Mouse (Mus musculus): ENCODE data around the gene Rpa2. TPM values are rescaled to one million over a fixed set of nuclear protein-coding genes. Genes with fewer than 3 reads are reported as not detected.
"Not testable (repeated sequence)": the region's sequence is repeated elsewhere in the genome, so short reads cannot be mapped to it uniquely, and the experiment has no call there.

Rpa2 gene
- polyA plus RNA-seq, 1 experiment from 2014 or later = 182 TPM

- ATAC-seq (ENCODE audit: insufficient number of reproducible peaks, low FRiP score, low TSS enrichment, low read depth) (peak; percentile 79), DNase-seq (ENCODE audit: low spot score) (peak; percentile 88)
- Histone ChIP-seq H3K36me3 (ENCODE audit: control insufficient read depth, insufficient read depth, low read length) (no peaks in the 10 kb centered on the region), H3K9ac (ENCODE audit: low read length) (peak within 1 kb of the TSS; percentile 35), H3K4me1 (ENCODE audit: control insufficient read depth, insufficient read depth, low read length) (no peaks in the 10 kb centered on the region), H3K27me3 (ENCODE audit: control insufficient read depth, insufficient read depth, low read length) (0 out of 2 replicates have a peak, but pooled peaks cover 2% of the 10 kb centered on the region), H3K4me2 (ENCODE audit: low read depth, severe bottlenecking) (peak within 1 kb of the TSS; percentile 70), H3K9me3 (ENCODE audit: control insufficient read depth, low read length) (no peaks in the 10 kb centered on the region), H3K4me3 (ENCODE audit: low read depth, low read length) (peak within 1 kb of the TSS; percentile 26), H3K27ac (replicated peaks; ENCODE audit: low read depth, low read length) (no peak within 1 kb of the TSS)
- WGBS = 1% methylated on average over 22 of the region's 22 CpGs
Observed at GRCm38 (mm10) chr4:132756974-132757373, 11.2 kb upstream of the Rpa2 start, which contains the start of gene Smpdl3b. Gene Smpdl3b (minus strand): TSS chr4:132757252.

- Histone ChIP-seq H3K36me3 (ENCODE audit: control insufficient read depth, insufficient read depth, low read length) (no peaks in the 10 kb centered on the region), H3K9ac (ENCODE audit: low read length) (no peak overlapping the region), H3K27ac (replicated peaks; ENCODE audit: low read depth, low read length) (no peak overlapping the region), H3K4me3 (ENCODE audit: low read depth, low read length) (no peak overlapping the region), H3K4me1 (ENCODE audit: control insufficient read depth, insufficient read depth, low read length) (no peaks in the 10 kb centered on the region), H3K27me3 (ENCODE audit: control insufficient read depth, insufficient read depth, low read length) (0 out of 2 replicates have a peak, but pooled peaks cover 2% of the 10 kb centered on the region), H3K4me2 (ENCODE audit: low read depth, severe bottlenecking) (peak overlapping the region; percentile 70; the same call in 1 of the 2 replicates), H3K9me3 (ENCODE audit: control insufficient read depth, low read length) (no peaks in the 10 kb centered on the region)
- no peak for DNase-seq (ENCODE audit: low spot score)
- no peak for ATAC-seq (ENCODE audit: insufficient number of reproducible peaks, low FRiP score, low TSS enrichment, low read depth)
- 84% methylated on average over 7 of the region's 7 CpGs for WGBS
Observed at GRCm38 (mm10) chr4:132757633-132758351, 10.3 kb upstream of the Rpa2 start.

GRCm38 (mm10) chr4:132760296-132760695, 7.8 kb upstream of the Rpa2 start:
- no peak for DNase-seq (ENCODE audit: low spot score)
- H3K9ac ChIP-seq (ENCODE audit: low read length) = no peak overlapping the region
- no peak overlapping the region for H3K27ac ChIP-seq (replicated peaks; ENCODE audit: low read depth, low read length)
- no peaks in the 10 kb centered on the region for H3K36me3 ChIP-seq (ENCODE audit: control insufficient read depth, insufficient read depth, low read length)
- no peak for ATAC-seq (ENCODE audit: insufficient number of reproducible peaks, low FRiP score, low TSS enrichment, low read depth)
- H3K27me3 ChIP-seq (ENCODE audit: control insufficient read depth, insufficient read depth, low read length) = 0 out of 2 replicates have a peak, but pooled peaks cover 2% of the 10 kb centered on the region
- H3K4me2 ChIP-seq (ENCODE audit: low read depth, severe bottlenecking) = no peak overlapping the region
- no peaks in the 10 kb centered on the region for H3K4me1 ChIP-seq (ENCODE audit: control insufficient read depth, insufficient read depth, low read length)
- no peaks in the 10 kb centered on the region for H3K9me3 ChIP-seq (ENCODE audit: control insufficient read depth, low read length)
- no peak overlapping the region for H3K4me3 ChIP-seq (ENCODE audit: low read depth, low read length)
- WGBS = 78% methylated on average over 3 of the region's 3 CpGs

GRCm38 (mm10) chr4:132762602-132763001, 5.5 kb upstream of the Rpa2 start:
- no peak for ATAC-seq (ENCODE audit: insufficient number of reproducible peaks, low FRiP score, low TSS enrichment, low read depth)
- no peak overlapping the region for H3K4me3 ChIP-seq (ENCODE audit: low read depth, low read length)
- no peaks in the 10 kb centered on the region for H3K4me1 ChIP-seq (ENCODE audit: control insufficient read depth, insufficient read depth, low read length)
- DNase-seq (ENCODE audit: low spot score) = no peak
- no peak overlapping the region for H3K9ac ChIP-seq (ENCODE audit: low read length)
- no peak overlapping the region for H3K27ac ChIP-seq (replicated peaks; ENCODE audit: low read depth, low read length)
- no peaks in the 10 kb centered on the region for H3K36me3 ChIP-seq (ENCODE audit: control insufficient read depth, insufficient read depth, low read length)
- WGBS = 85% methylated on average over 6 of the region's 6 CpGs
- H3K9me3 ChIP-seq (ENCODE audit: control insufficient read depth, low read length) = no peaks in the 10 kb centered on the region
- H3K4me2 ChIP-seq (ENCODE audit: low read depth, severe bottlenecking) = no peak overlapping the region
- 0 out of 2 replicates have a peak, but pooled peaks cover under 1% of the 10 kb centered on the region for H3K27me3 ChIP-seq (ENCODE audit: control insufficient read depth, insufficient read depth, low read length)

- not testable (repeated sequence) for H3K4me1 ChIP-seq (ENCODE audit: control insufficient read depth, insufficient read depth, low read length); H3K27ac ChIP-seq (replicated peaks; ENCODE audit: low read depth, low read length); H3K9me3 ChIP-seq (ENCODE audit: control insufficient read depth, low read length); ATAC-seq (ENCODE audit: insufficient number of reproducible peaks, low FRiP score, low TSS enrichment, low read depth); H3K27me3 ChIP-seq (ENCODE audit: control insufficient read depth, insufficient read depth, low read length); H3K9ac ChIP-seq (ENCODE audit: low read length); H3K36me3 ChIP-seq (ENCODE audit: control insufficient read depth, insufficient read depth, low read length); H3K4me3 ChIP-seq (ENCODE audit: low read depth, low read length); DNase-seq (ENCODE audit: low spot score); H3K4me2 ChIP-seq (ENCODE audit: low read depth, severe bottlenecking)
- 87% methylated on average over 3 of the region's 3 CpGs for WGBS
Observed at GRCm38 (mm10) chr4:132763125-132763524, 5.0 kb upstream of the Rpa2 start.

- DNase-seq (ENCODE audit: low spot score) (no peak), ATAC-seq (ENCODE audit: insufficient number of reproducible peaks, low FRiP score, low TSS enrichment, low read depth) (no peak)
- no peaks in the 10 kb centered on the region for H3K27me3 ChIP-seq (ENCODE audit: control insufficient read depth, insufficient read depth, low read length)
- peaks cover 36% of the 10 kb centered on the region for H3K36me3 ChIP-seq (ENCODE audit: control insufficient read depth, insufficient read depth, low read length)
- 94% methylated on average over 9 of the region's 9 CpGs for WGBS
- no peak overlapping the region for H3K9ac ChIP-seq (ENCODE audit: low read length)
- H3K27ac ChIP-seq (replicated peaks; ENCODE audit: low read depth, low read length) = no peak overlapping the region
- no peaks in the 10 kb centered on the region for H3K9me3 ChIP-seq (ENCODE audit: control insufficient read depth, low read length)
- H3K4me1 ChIP-seq (ENCODE audit: control insufficient read depth, insufficient read depth, low read length) = no peaks in the 10 kb centered on the region
- no peak overlapping the region for H3K4me2 ChIP-seq (ENCODE audit: low read depth, severe bottlenecking)
- H3K4me3 ChIP-seq (ENCODE audit: low read depth, low read length) = no peak overlapping the region
Observed at GRCm38 (mm10) chr4:132771776-132772175, 3.6 kb downstream of the Rpa2 start.

GRCm38 (mm10) chr4:132774905-132775304, 6.8 kb downstream of the Rpa2 start:
- H3K27ac ChIP-seq (replicated peaks; ENCODE audit: low read depth, low read length) = no peak overlapping the region
- H3K36me3 ChIP-seq (ENCODE audit: control insufficient read depth, insufficient read depth, low read length) = peaks cover 57% of the 10 kb centered on the region
- 85% methylated on average over 3 of the region's 3 CpGs for WGBS
- H3K4me1 ChIP-seq (ENCODE audit: control insufficient read depth, insufficient read depth, low read length) = no peaks in the 10 kb centered on the region
- no peaks in the 10 kb centered on the region for H3K27me3 ChIP-seq (ENCODE audit: control insufficient read depth, insufficient read depth, low read length)
- H3K4me2 ChIP-seq (ENCODE audit: low read depth, severe bottlenecking) = no peak overlapping the region
- no peak overlapping the region for H3K4me3 ChIP-seq (ENCODE audit: low read depth, low read length)
- no peaks in the 10 kb centered on the region for H3K9me3 ChIP-seq (ENCODE audit: control insufficient read depth, low read length)
- ATAC-seq (ENCODE audit: insufficient number of reproducible peaks, low FRiP score, low TSS enrichment, low read depth) (no peak), DNase-seq (ENCODE audit: low spot score) (no peak)
- H3K9ac ChIP-seq (ENCODE audit: low read length) = no peak overlapping the region

- H3K9me3 ChIP-seq (ENCODE audit: control insufficient read depth, low read length) = no peaks in the 10 kb centered on the region
- H3K9ac ChIP-seq (ENCODE audit: low read length) = no peak overlapping the region
- DNase-seq (ENCODE audit: low spot score) = peak; percentile 67
- 93% methylated on average over 5 of the region's 5 CpGs for WGBS
- no peaks in the 10 kb centered on the region for H3K27me3 ChIP-seq (ENCODE audit: control insufficient read depth, insufficient read depth, low read length)
- ATAC-seq (ENCODE audit: insufficient number of reproducible peaks, low FRiP score, low TSS enrichment, low read depth) = no peak
- no peak overlapping the region for H3K4me3 ChIP-seq (ENCODE audit: low read depth, low read length)
- no peaks in the 10 kb centered on the region for H3K4me1 ChIP-seq (ENCODE audit: control insufficient read depth, insufficient read depth, low read length)
- H3K27ac ChIP-seq (replicated peaks; ENCODE audit: low read depth, low read length) = no peak overlapping the region
- no peak overlapping the region for H3K4me2 ChIP-seq (ENCODE audit: low read depth, severe bottlenecking)
- H3K36me3 ChIP-seq (ENCODE audit: control insufficient read depth, insufficient read depth, low read length) = peaks cover 52% of the 10 kb centered on the region
Observed at GRCm38 (mm10) chr4:132776764-132777163, 8.6 kb downstream of the Rpa2 start.
